Mouse (Mus musculus) midbrain, postnatal 0 days (tissue): ENCODE results near the gene Gm49380. TPM values are rescaled to one million over a fixed set of nuclear protein-coding genes. Genes with fewer than 3 reads are reported as not detected.

Source experiments
- ATAC-seq: fragments of 200-750 bp; cut with Nextera tagmentation; 2 replicates; pipeline ENCODE4 v1.8.0; 2017; ENCODE audit warnings: moderate number of reproducible peaks, mild to moderate bottlenecking, moderate TSS enrichment, moderate library complexity; ENCODE audit not compliant: low FRiP score
- DNase-seq: peaks from one replicate; pipeline ENCODE4 v3.0.0-alpha.2; 2015; ENCODE audit warnings: low spot score
- H3K27ac ChIP-seq: fragments of 300-500 bp; sonication (generic); 2 replicates; pipeline ENCODE4 v1.5.1; 2014; ENCODE audit warnings: low read depth, mild to moderate bottlenecking, low read length, mixed read lengths
- H3K27me3 ChIP-seq: fragments of 300-500 bp; sonication (generic); 2 replicates; pipeline ENCODE4 v1.6.1; 2014; ENCODE audit warnings: low read length, control low read depth, mixed read lengths; ENCODE audit not compliant: insufficient read depth
- H3K36me3 ChIP-seq: fragments of 300-500 bp; sonication (generic); 2 replicates; pipeline ENCODE4 v1.6.1; 2014; ENCODE audit warnings: low read length, control low read depth, mixed read lengths; ENCODE audit not compliant: insufficient read depth
- H3K4me1 ChIP-seq: fragments of 300-500 bp; sonication (generic); 2 replicates; pipeline ENCODE4 v1.6.1; 2014; ENCODE audit warnings: mild to moderate bottlenecking, control low read depth, antibody characterized with exemption, low read length, mixed read lengths; ENCODE audit not compliant: insufficient read depth
- H3K4me2 ChIP-seq: fragments of 300-500 bp; sonication (generic); 2 replicates; pipeline ENCODE4 v1.6.1; 2014; ENCODE audit warnings: low read depth, mild to moderate bottlenecking, low read length, mixed read lengths; ENCODE audit not compliant: poor library complexity, severe bottlenecking
- H3K4me3 ChIP-seq: fragments of 300-500 bp; sonication (generic); 2 replicates; pipeline ENCODE4 v1.5.1; 2014; ENCODE audit warnings: low read depth, mild to moderate bottlenecking, low read length, moderate library complexity
- H3K9ac ChIP-seq: fragments of 300-500 bp; sonication (generic); replicated peaks from 2 replicates; pipeline ENCODE4 v1.6.1; 2014; ENCODE audit warnings: mild to moderate bottlenecking, low read length, moderate library complexity, mixed read lengths; ENCODE audit not compliant: poor library complexity, severe bottlenecking
- H3K9me3 ChIP-seq: fragments of 300-500 bp; sonication (generic); 2 replicates; pipeline ENCODE4 v1.6.1; 2016; ENCODE audit warnings: low read length, control low read depth
- CTCF ChIP-seq: IDR thresholded peaks from 2 replicates; pipeline ENCODE4 v1.5.1; 2016; ENCODE audit warnings: antibody characterized with exemption, mild to moderate bottlenecking
- WGBS: fragments of 180-500 bp; shearing (Covaris S2); extraction: QIAGEN DNeasy Blood & Tissue Kit; methylation state at CpG from one replicate; pipeline ENCODE4 v1.1.7; 2014; 5-methylcytosine and 5-hydroxymethylcytosine counted together
- polyA plus RNA-seq: library from polyadenylated mRNA; unstranded; fragments of >200 nt; fragmentation: Nextera tagmentation; extraction: Ambion mirVana; gene quantifications from 2 replicates; pipeline ENCODE4 v1.2.1, GENCODE M21; 2015
- total RNA-seq: library from RNA; depleted of rRNA; stranded (reverse); fragments of >200 nt; gene quantifications from 2 replicates; pipeline ENCODE4 v1.2.3, GENCODE M21; 2014

The Gm49380 gene
- total and polyA plus RNA-seq, 2 experiments from 2014 or later: 0.07 TPM; not detected in 1

DNA sequence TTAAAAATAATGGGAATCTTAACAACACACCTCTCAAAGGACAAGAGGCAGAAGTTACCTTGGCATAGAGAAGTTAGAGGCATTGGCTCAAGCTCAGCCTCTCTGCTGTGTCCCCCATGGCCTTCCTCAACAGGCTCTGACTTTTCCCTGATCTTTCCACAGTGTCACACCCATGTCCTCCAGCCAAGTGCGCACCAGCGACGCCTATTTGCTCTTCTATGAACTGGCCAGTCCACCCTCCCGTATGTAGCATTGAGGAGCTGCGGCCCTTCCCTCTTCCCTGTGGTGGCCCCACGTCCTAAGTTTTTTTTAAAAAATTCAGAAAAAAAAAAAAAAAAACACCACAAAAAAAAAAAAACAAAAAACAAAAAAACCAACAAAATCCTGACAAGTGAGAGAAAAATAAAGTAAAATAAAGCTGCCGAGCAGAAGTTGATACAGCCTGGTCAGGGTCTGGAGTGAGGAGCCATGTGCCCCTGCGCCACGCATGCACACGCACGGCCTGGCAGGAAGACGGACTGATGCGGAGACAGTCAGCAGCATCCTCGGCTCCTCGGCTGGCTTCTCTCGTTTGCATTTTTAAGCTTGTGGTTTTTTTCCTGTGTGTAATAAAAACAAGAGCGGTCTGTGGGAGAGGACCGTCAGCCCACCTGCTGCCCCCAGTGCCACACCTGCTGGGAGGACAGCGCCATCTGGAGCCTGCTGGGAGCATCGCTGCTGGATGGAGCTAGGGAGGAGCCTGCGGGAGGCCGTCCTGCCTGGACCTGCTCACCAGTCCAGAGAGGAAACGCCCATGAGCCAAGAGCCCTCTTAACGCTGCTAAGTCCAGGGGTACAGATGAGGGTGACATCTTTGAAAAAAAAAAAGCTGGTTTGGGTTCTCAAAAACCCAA lies 19.4 kb downstream of the Gm49380 start:
- Histone ChIP-seq H3K4me3 (peak overlapping the region; percentile 18; the same call in 1 of the 2 replicates), H3K9me3 (no peaks in the 10 kb centered on the region), H3K4me1 (peaks cover 6% of the 10 kb centered on the region; the same call in 1 of the 2 replicates), H3K36me3 (no peaks in the 10 kb centered on the region), H3K9ac (no peak overlapping the region), H3K27ac (no peak overlapping the region), H3K4me2 (peak overlapping the region; percentile 49), H3K27me3 (no peaks in the 10 kb centered on the region; the same call in 1 of the 2 replicates)
- ATAC-seq: peak; percentile 53; the same call in 1 of the 2 replicates
- 28% methylated on average over 24 of the region's 24 CpGs for WGBS
- peak; percentile 89 for TF ChIP-seq CTCF
- DNase-seq: peak; percentile 81

DNA sequence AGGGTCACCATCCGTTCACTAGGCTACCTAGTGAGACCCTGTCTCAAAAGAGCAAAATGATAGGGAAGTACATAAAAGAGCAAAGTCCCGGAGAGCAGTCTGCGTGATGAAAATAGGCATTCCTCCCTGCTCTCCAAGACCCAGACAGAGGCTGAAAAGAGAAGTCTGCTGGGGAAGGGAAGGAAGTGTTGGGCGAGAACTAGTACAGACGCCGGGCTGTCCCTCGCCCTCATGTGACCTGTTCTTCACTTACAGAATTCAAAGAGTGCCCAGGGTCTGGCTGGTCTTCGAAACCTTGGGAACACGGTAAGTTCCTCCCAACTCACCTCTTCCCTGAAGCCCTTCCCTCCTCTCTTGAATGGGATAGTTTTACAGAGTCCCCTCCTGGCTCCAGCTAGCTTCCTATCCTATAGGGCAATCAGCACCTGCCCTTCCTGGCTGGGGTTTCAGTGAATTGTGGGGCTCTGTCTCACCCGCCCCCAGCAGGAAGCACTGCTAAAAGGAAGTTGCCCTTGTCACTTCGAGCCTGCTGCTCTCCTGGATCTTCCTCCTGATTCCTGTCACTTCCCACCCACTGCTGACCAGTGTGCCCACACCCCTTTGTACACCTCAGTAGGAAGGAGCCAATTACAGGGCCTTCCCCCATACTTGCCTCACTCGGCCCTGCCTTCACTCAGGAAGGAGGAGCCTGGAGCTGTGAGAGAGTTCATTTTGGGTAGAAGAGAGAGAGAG lies 24.3 kb downstream of the Gm49380 start:
- no peaks in the 10 kb centered on the region for H3K9me3 ChIP-seq
- TF ChIP-seq CTCF: no peak
- H3K27ac ChIP-seq: no peak overlapping the region
- no peak overlapping the region for H3K4me2 ChIP-seq
- ATAC-seq (no peak), DNase-seq (no peak)
- H3K27me3 ChIP-seq: peaks cover 11% of the 10 kb centered on the region
- H3K4me3 ChIP-seq: no peak overlapping the region
- H3K9ac ChIP-seq: no peak overlapping the region
- peaks cover 13% of the 10 kb centered on the region; the same call in 1 of the 2 replicates for H3K4me1 ChIP-seq
- H3K36me3 ChIP-seq: no peaks in the 10 kb centered on the region
- WGBS: 75% methylated on average over 12 of the region's 12 CpGs

- Histone ChIP-seq H3K9ac (no peak overlapping the region), H3K4me2 (no peak overlapping the region)
Measured at GRCm38 (mm10) chr9:44087761-44088455, 25.4 kb downstream of the Gm49380 start.

GRCm38 (mm10) chr9:44086960-44087359 lies 26.3 kb downstream of the Gm49380 start:
- Histone ChIP-seq H3K36me3 (no peaks in the 10 kb centered on the region), H3K27ac (no peak overlapping the region), H3K27me3 (peaks cover 16% of the 10 kb centered on the region), H3K9me3 (no peaks in the 10 kb centered on the region), H3K4me3 (no peak overlapping the region), H3K4me2 (no peak overlapping the region), H3K4me1 (peaks cover 19% of the 10 kb centered on the region; the same call in 1 of the 2 replicates), H3K9ac (no peak overlapping the region)
- ATAC-seq (no peak), DNase-seq (no peak)
- TF ChIP-seq CTCF: no peak
- 52% methylated on average over 10 of the region's 10 CpGs for WGBS

More at GRCm38 (mm10) chr9:44087761-44088455, 25.4 kb downstream of the Gm49380 start:
- no peak for ATAC-seq
- H3K36me3 ChIP-seq: no peaks in the 10 kb centered on the region
- H3K4me3 ChIP-seq: no peak overlapping the region
- peaks cover 16% of the 10 kb centered on the region for H3K27me3 ChIP-seq
- H3K9me3 ChIP-seq: no peaks in the 10 kb centered on the region
- whole genome bisulfite sequencing: 20% methylated on average over 15 of the region's 15 CpGs
- H3K4me1 ChIP-seq: peaks cover 19% of the 10 kb centered on the region; the same call in 1 of the 2 replicates
- no peak overlapping the region for H3K27ac ChIP-seq
- no peak for TF ChIP-seq CTCF
- no peak for DNase-seq

- no peaks in the 10 kb centered on the region for H3K36me3 ChIP-seq
- peaks cover 19% of the 10 kb centered on the region; the same call in 1 of the 2 replicates for H3K4me1 ChIP-seq
- DNase-seq (no peak), ATAC-seq (no peak)
- peak overlapping the region; percentile 57; the same call in 1 of the 2 replicates for H3K4me3 ChIP-seq
- WGBS: 70% methylated on average over 15 of the region's 15 CpGs
- no peak overlapping the region for H3K9ac ChIP-seq
- H3K4me2 ChIP-seq: peak overlapping the region; percentile 100
- no peak for TF ChIP-seq CTCF
- H3K9me3 ChIP-seq: no peaks in the 10 kb centered on the region
- peaks cover 16% of the 10 kb centered on the region for H3K27me3 ChIP-seq
- H3K27ac ChIP-seq: no peak overlapping the region
Measured at GRCm38 (mm10) chr9:44085741-44086665, 27.3 kb downstream of the Gm49380 start.
